Mouse (Mus musculus) heart, postnatal 14 days (tissue): ENCODE measurements at regions not wholly inside any gene's neighbourhood (a gene's known extent, or its start where the extent isn't known, plus 50 kb on each side); places are given as distances from the start of the nearest gene placed in this dataset.

ENCODE experiments used
- DNase-seq, 2 experiments: peaks; one replicate each; pipeline ENCODE4 v3.0.0; 2021 to 2022
- intact Hi-C: fragments of 180-260 bp; cut with DNase I; formaldehyde crosslinking; loops from one replicate; pipeline ENCODE4 v1.15.1; 2025

GRCm38 (mm10) chr13:103484092-103484491 is 149.8 kb upstream of the Mast4 start:
- DNase-seq, result no peak
- intact Hi-C loops, result no loop called here

DNA sequence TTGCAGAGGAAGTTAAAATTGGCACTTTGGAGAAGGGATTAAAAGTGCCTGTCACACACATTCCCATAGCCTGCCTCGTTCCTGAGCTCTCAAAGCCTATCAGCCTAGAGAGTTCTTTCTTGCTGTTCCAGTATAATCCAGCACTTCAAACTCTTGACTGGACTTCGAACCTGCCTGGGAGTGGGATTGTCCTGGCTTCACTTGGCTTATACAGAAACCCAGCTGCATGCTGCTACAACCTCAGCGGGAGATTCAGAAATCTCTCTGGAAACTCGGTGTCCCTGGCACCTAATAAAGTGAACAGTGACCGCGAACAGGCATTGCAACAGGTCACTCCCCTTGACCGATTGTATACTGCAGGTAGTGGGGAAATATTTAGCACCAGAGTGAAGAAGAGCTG is 149.1 kb upstream of the Mast4 start:
- DNase-seq, result no peak
- intact Hi-C loops, result no loop called here

- DNase-seq, result no peak
- intact Hi-C loops, result no loop called here
Observed at GRCm38 (mm10) chr13:103476328-103476727, 142.0 kb upstream of the Mast4 start.

DNA sequence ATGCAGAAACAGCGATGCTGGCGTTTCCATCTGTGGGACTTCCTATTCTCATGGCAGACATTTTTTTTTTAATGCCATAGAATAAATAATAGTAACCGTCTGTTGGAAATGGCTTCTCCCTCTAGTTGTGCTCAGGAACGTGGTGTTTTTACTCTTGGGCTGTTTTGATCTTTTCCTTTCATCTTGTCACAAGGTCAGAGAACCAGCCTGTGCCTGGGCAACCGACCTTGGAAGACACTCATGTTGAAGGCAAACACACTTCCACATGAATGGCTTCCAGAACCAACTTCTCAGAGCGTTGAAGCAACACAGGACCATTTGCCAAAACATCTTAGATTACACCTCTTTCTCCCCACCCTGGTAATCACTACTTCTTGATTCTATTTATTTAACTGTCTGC is 137.9 kb upstream of the Mast4 start:
- no peak for DNase-seq
- intact Hi-C loops, result no loop called here

DNA sequence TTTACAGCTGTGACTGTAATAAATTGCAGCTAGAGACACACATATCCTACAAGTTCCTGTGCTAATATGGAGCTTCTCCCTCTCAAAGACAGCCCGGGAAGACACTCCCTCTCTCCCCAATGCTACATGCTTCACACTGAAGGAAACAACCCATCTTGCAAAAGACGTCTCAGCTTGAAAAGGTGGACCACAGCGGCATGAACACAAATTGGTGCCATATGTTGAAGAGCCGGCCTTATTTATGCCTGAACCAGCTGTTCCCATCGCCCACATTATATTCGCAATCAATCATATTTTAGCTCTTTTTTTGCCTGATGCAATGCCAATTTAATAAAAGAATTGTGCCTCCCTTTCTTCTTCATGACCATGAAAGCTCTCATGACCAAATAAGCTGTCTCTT is 135.8 kb upstream of the Mast4 start:
- intact Hi-C loops, result no loop called here
- no peak for DNase-seq

- intact Hi-C loops, result no loop called here
- DNase-seq, result no peak
Observed at GRCm38 (mm10) chr13:103460499-103460898, 126.2 kb upstream of the Mast4 start.

- intact Hi-C loops, result no loop called here
- no peak for DNase-seq
Observed at GRCm38 (mm10) chr13:103459486-103460147, 125.3 kb upstream of the Mast4 start.

GRCm38 (mm10) chr13:103452837-103453236 is 118.5 kb upstream of the Mast4 start:
- DNase-seq, result no peak
- intact Hi-C loops, result no loop called here

DNA sequence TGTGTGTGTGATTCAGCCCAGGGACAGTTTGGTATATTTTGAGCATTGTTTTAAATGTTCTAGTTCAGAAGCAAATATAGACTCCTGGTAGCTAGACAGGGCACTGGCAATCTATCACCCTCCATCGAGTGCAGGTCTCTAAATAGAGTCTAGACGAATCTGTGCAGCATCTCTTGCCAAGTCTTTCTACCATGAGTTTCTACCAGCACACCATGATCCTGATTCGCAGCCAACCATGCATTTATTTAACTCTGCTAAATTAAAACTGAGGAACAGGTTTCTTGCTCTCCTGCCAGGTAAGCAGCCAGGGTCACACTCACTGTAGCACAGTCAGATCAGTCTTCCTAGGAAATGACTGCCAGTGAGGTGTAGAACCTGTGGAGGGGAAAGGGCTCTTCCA is 96.3 kb upstream of the Mast4 start:
- DNase-seq, result no peak
- intact Hi-C loops, result no loop called here

- intact Hi-C loops, result no loop called here
- DNase-seq, result no peak
Observed at GRCm38 (mm10) chr13:103424011-103424410, 89.7 kb upstream of the Mast4 start.

DNA sequence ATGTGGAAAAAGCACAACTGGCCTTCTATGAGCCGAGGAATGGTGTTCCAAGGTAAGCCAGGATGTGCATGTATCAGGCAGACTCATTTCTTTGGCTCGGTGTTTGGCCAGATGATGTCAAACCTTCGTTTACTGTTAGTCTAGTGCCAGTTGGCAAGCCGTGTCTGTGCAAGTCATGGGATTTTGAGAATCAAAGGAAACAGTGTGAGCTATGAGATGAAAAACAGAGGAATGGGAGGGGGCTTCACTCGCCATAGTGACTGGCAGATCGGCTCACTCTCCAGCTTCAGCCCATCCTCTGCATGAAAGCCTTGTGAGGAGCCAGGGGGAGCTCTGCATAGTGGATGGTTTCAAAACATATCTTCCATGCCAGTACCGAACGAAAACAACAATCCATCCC is 89.1 kb upstream of the Mast4 start:
- intact Hi-C loops, result no loop called here

GRCm38 (mm10) chr13:103422997-103423396 is 88.7 kb upstream of the Mast4 start:
- DNase-seq, result no peak
- intact Hi-C loops, result no loop called here

More for the DNA sequence above, 89.1 kb upstream of the Mast4 start:
- DNase-seq, result peak; percentile 13 to 31

DNA sequence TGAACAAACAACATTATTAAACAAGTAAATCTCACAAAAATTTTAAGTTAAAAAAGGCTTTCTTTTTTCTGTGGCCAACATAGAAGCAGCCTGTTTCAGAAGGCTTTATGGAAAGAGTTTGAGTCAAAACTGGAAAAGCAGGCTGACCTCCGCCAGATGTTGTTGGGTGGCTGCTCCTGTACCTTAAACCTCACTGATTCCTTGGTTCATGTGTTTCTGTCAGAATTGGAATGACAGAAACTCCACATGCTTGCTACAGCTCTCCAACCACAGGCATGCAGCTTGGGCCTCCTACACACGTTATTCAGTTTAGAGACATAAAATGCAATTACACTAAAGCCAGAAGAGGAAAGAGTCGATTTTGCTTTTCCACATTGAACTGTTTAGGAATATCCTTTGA is 84.8 kb upstream of the Mast4 start:
- DNase-seq, result no peak
- intact Hi-C loops, result no loop called here

DNA sequence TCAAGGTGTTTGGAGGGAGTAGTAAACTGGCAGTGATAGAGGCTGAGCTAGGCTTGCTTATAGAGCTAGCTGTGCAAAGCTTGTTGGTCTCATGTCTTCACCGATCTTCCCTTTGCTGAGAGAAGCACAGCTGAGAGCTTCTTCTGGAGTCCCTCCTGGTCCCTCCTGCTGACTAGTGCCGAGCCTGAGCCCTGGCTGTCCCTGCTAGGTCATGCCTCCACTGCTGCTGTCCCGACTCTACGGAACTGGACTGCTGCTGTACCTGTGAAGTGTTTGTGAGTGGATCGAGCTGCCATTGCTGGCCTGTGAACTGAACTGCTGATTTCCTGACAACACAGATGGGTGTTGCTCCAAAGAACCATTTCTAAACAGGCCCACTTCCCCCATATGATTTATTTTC is 83.0 kb upstream of the Mast4 start:
- no peak for DNase-seq
- intact Hi-C loops, result no loop called here

DNA sequence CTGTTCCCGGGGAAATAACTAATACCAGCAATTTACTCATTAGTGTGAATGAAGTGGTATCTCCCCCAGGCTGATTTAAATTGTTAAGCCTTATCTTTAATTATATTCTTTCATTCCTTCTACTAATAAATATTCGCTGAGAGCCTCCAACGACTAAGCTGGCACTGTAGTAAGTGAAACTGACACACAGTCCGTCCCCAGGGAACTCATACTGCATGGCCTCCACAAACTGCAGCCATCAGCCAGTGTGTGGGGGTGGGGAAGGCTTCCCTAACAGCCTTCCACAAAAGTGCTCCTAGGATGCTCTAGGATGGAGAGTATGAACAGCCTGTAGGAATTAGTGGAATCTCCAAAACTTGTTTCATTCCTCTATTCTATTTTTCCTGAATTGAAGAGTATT is 81.0 kb upstream of the Mast4 start:
- intact Hi-C loops, result no loop called here
- no peak for DNase-seq

GRCm38 (mm10) chr13:103412566-103412965 is 78.3 kb upstream of the Mast4 start:
- intact Hi-C loops, result no loop called here
- no peak for DNase-seq

DNA sequence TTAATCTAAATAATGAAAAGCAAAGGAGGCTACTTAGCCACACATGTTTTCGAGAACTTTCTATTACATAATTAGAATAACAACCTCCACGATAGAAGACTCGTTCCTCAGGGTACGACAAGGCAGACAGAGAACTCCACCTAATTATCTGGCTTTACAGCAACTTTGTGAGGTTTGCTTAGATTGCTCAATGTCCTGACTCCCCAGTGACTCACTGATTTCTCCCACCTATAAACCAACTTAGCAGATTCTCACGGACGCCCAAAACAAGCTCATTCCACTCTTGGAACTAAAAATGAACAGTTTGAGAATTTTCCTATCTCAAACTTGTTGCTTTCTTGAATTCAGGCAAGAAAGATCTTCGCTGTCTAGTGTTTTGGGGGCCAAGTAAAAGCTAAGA is 75.0 kb upstream of the Mast4 start:
- intact Hi-C loops, result no loop called here
- no peak for DNase-seq

GRCm38 (mm10) chr13:103396526-103397020 is 62.3 kb upstream of the Mast4 start:
- intact Hi-C loops, result no loop called here
- DNase-seq, result no peak

- intact Hi-C loops, result no loop called here
- DNase-seq, result no peak
Observed at GRCm38 (mm10) chr13:103396099-103396498, 61.8 kb upstream of the Mast4 start.

GRCm38 (mm10) chr13:103392581-103392980 is 58.3 kb upstream of the Mast4 start:
- intact Hi-C loops, result no loop called here
- peak in 1 of 2 experiments; percentile 16 for DNase-seq

- no peak for DNase-seq
- intact Hi-C loops, result no loop called here
Observed at GRCm38 (mm10) chr13:103391396-103391795, 57.1 kb upstream of the Mast4 start.

GRCm38 (mm10) chr13:103390991-103391390 is 56.7 kb upstream of the Mast4 start:
- no peak for DNase-seq
- intact Hi-C loops, result no loop called here

- intact Hi-C loops, result no loop called here
Observed at GRCm38 (mm10) chr13:103386948-103387347, 52.7 kb upstream of the Mast4 start.

More at GRCm38 (mm10) chr13:103386948-103387347, 52.7 kb upstream of the Mast4 start:
- no peak for DNase-seq
